Mouse (Mus musculus): ENCODE data around the gene Ano4.

GRCm38 (mm10) chr10:88970951-88971725, 373.4 kb downstream of the Ano4 start:
- TF ChIP-seq JUN (IDR thresholded peaks at IDR 0.05; ENCODE audit: insufficient read depth, low read depth, low read length) (no peak), ETS1 (conservative IDR thresholded peaks at IDR 0.05; ENCODE audit: low read depth, low read length) (no peak), EP300 (IDR thresholded peaks at IDR 0.05; ENCODE audit: low read length) (no peak), SIN3A (IDR thresholded peaks at IDR 0.05; ENCODE audit: low read length) (no peak), ZC3H11A (IDR thresholded peaks at IDR 0.05; ENCODE audit: low read depth, low read length) (no peak), MYC (IDR thresholded peaks at IDR 0.05; ENCODE audit: low read depth, low read length) (no peak)

Data from CH12.LX (cell line).